Mouse (Mus musculus) lung, postnatal 25 days (tissue): Measurements from ENCODE around the gene Elmod3.

Experiments used
- DNase-seq: peaks from one replicate; pipeline ENCODE4 v3.0.0; 2022; ENCODE audit warnings: low spot score

Elmod3 gene

GRCm38 (mm10) chr6:72597956-72598753, at the start of gene Elmod3, which contains the start of gene Retsat:
TSS of gene Elmod3 (minus strand) at chr6:72598413.
TSS of gene Retsat (plus strand) at chr6:72598475.
- DNase-seq, result peak; percentile 98

GRCm38 (mm10) chr6:72647383-72647820, 49.2 kb upstream of the Elmod3 start:
- peak; percentile 74 for DNase-seq

- no peak for DNase-seq
Measured at GRCm38 (mm10) chr6:72645364-72645763, 47.2 kb upstream of the Elmod3 start.

- DNase-seq, result no peak
Measured at GRCm38 (mm10) chr6:72644576-72644975, 46.4 kb upstream of the Elmod3 start.

DNA sequence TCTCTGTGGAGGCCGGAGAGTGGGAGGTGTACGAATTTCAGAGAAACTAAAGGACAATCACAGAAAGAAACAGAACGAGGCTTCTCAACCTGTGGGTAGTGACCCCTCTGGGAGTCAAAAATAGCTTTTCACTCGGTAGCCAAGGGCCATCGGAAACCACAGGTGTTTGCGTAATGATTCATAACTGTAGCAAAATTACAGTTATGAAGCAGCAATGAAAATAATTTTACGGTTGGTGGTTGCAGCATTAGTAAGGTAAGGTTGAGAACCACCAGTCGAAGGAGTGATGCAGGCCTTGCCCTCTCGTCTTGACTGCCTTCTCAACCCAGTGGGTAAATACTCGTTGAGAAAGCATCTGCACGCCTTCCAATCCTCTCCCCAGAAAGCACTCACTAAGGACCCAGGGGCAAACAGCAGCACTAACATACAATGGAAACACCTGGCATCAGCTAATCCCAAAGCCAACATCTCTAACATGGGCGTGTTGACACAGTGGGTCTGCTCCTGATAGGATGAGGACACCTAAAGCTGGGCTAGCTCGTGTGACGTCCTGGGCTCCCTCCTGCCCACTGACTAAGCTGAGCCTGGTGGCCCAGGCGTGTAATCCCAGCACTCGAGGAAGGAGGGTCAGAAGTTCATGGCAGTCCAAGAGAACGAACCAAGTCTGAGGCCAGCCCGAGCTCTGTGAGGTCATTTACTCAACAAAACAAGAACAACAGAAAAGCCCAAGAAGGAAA, 43.2 kb upstream of the Elmod3 start:
- peak; percentile 24 for DNase-seq

DNA sequence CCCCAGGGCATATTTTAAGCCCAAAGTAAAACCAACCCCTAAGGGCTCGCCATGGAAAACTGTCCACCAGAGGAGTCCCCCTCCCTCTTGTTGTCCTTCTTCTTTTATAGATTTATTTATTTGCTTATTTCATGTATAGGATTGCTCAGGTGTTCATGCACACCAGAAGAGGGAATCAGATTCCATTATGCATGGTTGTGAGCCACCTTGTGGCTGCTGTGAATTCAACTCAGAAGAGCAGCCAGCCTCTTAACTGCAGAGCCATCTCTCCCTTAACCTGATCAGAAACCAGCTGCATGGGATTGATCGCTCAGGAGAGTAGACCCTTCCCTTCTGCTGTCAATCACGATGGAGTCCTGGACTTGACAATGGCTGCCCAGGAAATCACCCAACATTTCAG, 38.7 kb upstream of the Elmod3 start:
- no peak for DNase-seq

DNA sequence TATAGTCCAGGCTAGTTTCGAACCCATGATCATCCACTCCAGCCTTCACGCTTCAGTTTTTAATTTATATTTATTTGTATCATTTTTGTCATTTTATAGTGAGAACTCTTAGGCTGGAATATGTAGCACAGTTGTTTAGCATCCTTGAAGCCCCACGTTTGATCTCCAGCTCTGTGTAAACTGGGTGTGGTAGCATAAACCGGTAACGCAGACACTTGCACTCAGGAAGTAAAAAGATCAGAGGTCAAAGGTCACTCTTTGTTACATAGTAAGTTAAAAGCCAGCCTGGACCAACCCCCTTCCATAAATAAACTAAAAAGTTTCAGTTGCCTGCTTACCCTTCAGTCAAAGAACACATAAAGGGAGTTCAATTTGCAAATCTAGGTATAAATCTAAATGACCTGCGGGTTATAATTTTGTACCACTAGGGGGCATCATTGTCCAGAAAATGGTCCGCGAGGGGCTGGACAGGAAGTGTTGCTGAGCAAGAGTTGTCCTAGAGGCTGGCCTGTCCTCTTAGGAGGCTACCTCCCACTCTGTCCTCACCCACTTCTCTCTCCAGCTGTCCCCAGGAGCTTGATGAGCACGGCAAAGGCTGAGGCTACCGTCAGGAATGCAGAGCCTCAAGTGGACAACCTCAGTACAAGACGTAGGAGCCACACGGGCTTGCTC, 37.7 kb upstream of the Elmod3 start:
- DNase-seq, result peak; percentile 82

GRCm38 (mm10) chr6:72634311-72634710, 36.1 kb upstream of the Elmod3 start:
- no peak for DNase-seq

- no peak for DNase-seq
Measured at GRCm38 (mm10) chr6:72631700-72632099, 33.5 kb upstream of the Elmod3 start.

GRCm38 (mm10) chr6:72630961-72631360, 32.7 kb upstream of the Elmod3 start:
- no peak for DNase-seq

- peak; percentile 20 for DNase-seq
Measured at GRCm38 (mm10) chr6:72630370-72630769, 32.2 kb upstream of the Elmod3 start.

- DNase-seq, result no peak
Measured at GRCm38 (mm10) chr6:72627276-72627675, 29.1 kb upstream of the Elmod3 start.

DNA sequence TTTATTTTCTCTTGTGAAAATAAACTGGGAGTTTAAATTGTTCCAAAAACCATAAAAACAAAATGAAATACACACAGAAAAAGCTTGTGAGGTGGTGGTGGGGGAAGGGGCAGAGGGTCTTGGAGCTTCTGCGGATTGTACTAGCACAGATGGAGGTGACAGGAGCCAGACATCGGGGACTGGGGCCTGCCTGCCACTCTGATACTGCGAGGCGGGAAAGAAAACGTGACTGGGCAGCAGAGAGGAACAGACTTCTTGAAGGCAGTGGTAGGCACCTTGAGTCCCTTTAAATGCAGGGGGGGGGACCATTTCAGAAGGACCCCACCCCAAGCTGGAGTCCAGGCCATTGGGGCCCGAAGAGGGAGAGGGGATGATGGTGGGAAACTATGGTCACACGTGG, 28.2 kb upstream of the Elmod3 start:
- DNase-seq, result no peak

GRCm38 (mm10) chr6:72623661-72624402, 25.6 kb upstream of the Elmod3 start:
- DNase-seq, result no peak

DNA sequence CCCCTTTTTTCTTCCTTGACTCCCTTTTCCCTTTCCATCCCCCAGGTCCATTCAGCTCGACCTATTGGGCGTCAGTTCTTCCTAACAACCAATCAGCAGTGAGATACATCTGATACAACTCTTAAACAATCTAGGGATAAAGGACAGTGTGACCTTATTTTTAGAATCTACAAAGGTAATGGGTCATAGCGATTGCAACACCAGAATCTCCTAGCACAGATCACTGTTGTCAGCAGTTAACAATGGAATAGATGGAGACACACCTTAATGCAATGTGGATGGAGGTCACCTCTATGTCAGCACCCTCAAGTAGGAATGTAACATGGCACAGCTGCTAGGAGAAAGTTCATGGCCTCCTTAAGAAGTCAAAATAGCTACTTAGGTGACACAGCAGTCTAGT, 24.7 kb upstream of the Elmod3 start:
- DNase-seq, result no peak

DNA sequence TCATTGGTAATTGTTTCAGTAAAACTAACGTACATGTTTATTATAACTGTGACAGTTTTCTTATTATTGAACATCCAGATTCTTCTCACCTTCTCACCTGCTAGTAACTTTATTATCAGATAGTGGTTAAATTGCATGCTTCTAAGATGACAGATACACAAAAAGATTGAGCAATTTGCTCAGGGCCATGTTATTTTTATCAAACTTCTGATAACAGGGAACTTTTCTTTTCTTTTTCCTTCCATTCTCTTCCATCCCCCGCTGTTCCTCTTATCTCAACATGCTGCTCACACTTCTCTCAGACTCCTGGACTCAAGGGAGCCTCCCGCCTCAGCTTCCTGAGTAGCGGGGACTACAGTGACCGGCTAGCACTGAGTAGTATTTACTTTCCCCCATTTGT, 22.7 kb upstream of the Elmod3 start:
- no peak for DNase-seq

GRCm38 (mm10) chr6:72619734-72620532, 21.7 kb upstream of the Elmod3 start:
- peak; percentile 69 for DNase-seq

GRCm38 (mm10) chr6:72616643-72617288, 18.6 kb upstream of the Elmod3 start, which contains the start of gene Tgoln1:
TSS of gene Tgoln1 (minus strand) at chr6:72617000.
- DNase-seq, result peak; percentile 96

DNA sequence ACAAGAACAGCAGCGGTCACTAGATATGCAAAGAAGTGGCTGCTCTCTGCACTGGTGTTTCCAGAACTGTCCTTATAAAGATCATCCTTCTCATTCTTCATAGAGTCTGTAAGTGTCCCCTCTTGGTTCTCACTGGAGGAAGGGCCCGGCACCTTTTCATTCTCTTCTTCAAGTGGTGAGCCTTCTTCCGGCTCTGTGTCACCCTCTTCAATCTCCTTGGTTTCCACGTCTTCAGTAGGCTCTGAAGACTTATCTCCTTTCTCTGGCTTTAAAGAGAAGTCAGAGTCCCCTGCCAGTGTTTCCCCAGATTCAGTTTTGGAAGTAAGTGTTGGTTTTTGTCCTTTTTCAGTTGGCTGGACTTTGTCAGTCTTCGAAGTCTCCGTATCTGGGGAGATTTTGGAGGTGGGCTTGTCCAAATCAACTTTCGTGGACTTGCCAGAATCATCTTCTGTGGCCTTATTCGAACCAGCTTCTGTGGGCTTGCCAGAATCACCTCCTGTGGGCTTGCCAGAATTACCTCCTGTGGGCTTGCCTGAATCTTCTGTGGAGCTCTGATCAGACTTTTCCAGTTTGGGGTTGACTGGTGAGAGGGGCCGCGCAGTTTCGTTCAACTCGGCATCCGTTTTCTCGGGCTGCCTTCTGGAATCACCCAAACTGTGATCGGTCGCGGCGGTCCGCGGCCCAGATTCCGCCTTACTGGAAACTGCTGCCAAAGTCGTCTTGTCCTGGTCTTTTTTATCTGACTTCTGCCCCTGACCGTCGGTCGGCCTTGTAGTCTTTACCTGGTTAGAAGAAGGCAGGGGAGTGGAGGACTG, 17.6 kb upstream of the Elmod3 start:
- no peak for DNase-seq

GRCm38 (mm10) chr6:72615151-72615550, 16.9 kb upstream of the Elmod3 start:
- DNase-seq, result no peak
